Mouse (Mus musculus): ENCODE results near the gene Psmd5.
"Not testable (repeated sequence)": the region's sequence is repeated elsewhere in the genome, so short reads cannot be mapped to it uniquely, and the experiment has no call there.

Gene Psmd5

GRCm38 (mm10) chr2:34827591-34827990, 47.2 kb downstream of the Psmd5 start:
- DNase-seq (ENCODE audit: low spot score): no peak

- DNase-seq (ENCODE audit: low spot score): peak; percentile 28
Measured at GRCm38 (mm10) chr2:34826460-34827231, 48.1 kb downstream of the Psmd5 start.

GRCm38 (mm10) chr2:34825827-34826459, 48.8 kb downstream of the Psmd5 start, which contains the start of gene Fbxw2:
Fbxw2 (minus strand) TSS chr2:34826311.
- peak; percentile 97 for DNase-seq (ENCODE audit: low spot score)

GRCm38 (mm10) chr2:34818492-34818891, 56.3 kb downstream of the Psmd5 start:
- DNase-seq (ENCODE audit: low spot score): no peak

DNA sequence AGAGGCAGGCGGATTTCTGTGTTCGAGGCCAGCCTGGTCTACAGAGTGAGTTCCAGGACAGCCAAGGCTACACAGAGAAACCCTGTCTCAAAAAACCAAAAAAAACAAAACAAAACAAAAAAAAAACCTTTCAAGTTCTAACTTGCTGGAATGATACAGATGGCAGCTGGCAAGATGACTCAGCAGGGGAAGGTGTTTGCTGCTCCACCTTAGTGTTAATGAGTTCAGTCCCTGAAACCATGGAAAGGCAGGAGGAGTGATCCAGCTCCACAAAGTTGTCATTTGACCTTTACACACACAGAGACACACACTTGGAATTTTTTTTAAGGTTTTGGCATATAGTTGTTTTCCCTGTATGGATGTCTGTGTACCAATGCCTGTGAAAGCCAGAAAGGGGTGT, 58.9 kb downstream of the Psmd5 start:
- DNase-seq (ENCODE audit: low spot score): not testable (repeated sequence)

GRCm38 (mm10) chr2:34812706-34813105, 62.1 kb downstream of the Psmd5 start:
- no peak for DNase-seq (ENCODE audit: low spot score)

DNA sequence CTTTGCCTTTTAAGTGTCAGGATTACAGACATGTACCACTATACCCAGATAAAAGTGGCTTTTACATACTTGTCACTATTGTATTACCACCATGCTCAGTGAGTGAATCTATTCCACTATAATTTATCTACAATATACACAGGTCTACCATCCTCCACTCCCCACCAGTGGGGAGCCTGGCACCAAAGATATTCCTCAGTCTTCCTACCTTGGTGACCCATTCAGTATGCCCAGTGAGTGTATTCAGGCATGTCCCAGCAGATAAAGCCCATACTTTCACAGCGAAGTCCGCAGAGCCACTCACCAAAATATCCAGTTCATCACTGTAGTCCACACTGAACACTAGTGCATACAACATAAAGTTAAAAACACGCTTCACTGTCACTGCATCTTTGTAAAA, 64.0 kb downstream of the Psmd5 start:
- no peak for DNase-seq (ENCODE audit: low spot score)

- no peak for DNase-seq (ENCODE audit: low spot score)
Measured at GRCm38 (mm10) chr2:34809568-34809967, 65.2 kb downstream of the Psmd5 start.

DNA sequence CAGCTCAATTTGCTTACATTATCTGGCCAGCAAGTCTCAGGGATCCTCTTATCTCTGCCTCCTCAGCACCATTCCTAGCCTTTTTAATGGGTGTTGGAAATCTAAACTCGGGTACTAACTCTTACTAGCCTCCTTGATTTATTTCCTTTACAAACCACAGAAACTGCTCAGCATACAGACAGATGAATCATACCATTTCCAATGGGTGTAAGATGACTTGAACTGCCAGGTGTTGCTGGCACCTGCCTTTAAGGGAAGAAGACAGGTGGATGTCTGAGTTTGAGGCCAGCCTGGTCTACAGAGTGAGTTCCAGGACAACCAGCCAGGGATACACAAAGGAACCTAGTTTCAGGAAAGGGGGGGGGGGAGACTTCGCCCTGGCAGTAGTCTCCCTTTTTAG, 66.7 kb downstream of the Psmd5 start:
- DNase-seq (ENCODE audit: low spot score): no peak

- DNase-seq (ENCODE audit: low spot score): no peak
Measured at GRCm38 (mm10) chr2:34805364-34805950, 69.3 kb downstream of the Psmd5 start.

- no peak for DNase-seq (ENCODE audit: low spot score)
Measured at GRCm38 (mm10) chr2:34804815-34805214, 70.0 kb downstream of the Psmd5 start.

GRCm38 (mm10) chr2:34804172-34804571, 70.6 kb downstream of the Psmd5 start:
- no peak for DNase-seq (ENCODE audit: low spot score)

- no peak for DNase-seq (ENCODE audit: low spot score)
Measured at GRCm38 (mm10) chr2:34803746-34804145, 71.0 kb downstream of the Psmd5 start.

- DNase-seq (ENCODE audit: low spot score): not testable (repeated sequence)
Measured at GRCm38 (mm10) chr2:34802565-34803245, 72.1 kb downstream of the Psmd5 start.

DNA sequence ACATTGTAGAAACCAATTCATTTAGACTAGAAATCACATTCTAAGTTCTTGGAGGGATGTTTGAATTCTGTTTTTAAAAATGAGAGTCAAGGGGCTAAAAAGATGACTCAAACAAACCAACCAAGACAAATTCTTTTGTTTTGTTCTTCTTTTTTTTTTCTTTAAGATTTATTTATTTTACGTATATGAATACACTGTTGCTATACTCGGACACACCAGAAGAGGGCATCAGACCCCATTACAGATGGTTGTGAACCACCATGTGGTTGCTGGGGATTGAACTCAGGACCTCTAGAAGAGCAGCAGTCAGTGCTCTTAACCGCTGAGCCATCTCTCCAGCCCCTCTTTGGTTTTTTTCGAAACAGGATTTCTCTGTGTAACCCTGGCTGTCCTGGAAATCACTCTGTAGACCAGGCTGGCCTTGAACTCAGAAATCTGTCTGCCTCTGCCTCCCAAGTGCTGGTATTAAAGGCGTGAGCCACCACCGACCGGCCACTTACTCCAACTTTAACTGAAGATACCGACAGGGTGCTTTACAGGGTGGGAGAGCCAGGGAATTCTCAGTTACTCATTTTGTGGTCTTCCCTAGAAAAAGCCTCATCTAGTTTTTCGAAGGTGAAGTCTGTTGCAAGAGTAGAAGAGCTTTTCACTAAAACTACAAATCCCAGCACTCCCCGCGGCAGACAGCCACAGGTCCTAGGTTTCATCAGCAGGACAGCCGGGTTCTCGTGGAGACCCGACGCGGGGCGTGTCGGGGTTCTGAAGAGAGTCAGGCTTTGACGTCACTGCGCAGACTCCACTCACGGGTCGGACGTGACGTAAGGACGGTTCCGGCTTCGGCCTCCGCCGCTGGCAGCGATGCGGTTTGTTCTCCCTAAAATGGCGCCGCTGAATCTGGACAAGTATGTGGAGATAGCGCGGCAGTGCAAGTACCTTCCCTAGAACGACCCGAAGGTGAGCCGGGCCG, 73.0 kb downstream of the Psmd5 start:
- DNase-seq (ENCODE audit: low spot score): peak; percentile 100

- DNase-seq (ENCODE audit: low spot score): no peak
Measured at GRCm38 (mm10) chr2:34800371-34800770, 74.4 kb downstream of the Psmd5 start.
